Mouse (Mus musculus): ENCODE measurements at regions not wholly inside any gene's neighbourhood (a gene's known extent, or its start where the extent isn't known, plus 50 kb on each side); places are given as distances from the start of the nearest gene placed in this dataset.

DNA sequence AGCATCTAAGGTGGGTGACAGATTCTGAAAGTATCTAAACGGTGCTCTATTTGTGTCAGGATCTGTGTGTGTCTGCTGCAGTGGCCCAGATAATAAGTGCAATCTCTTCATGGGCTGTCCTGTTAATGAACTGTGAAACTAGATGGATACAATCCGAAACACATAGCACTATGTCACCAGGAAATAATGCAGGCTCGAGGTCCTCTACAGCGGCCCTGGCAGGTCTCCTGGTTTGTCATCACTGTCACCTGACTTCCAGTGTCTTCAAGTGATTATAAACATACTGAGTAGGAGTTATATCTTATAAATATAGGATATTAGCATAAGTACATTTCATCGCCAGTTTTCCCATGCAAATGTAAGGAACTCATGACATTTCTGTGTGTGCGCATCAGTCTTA is 130.3 kb upstream of the Arglu1 start:
- no peak for TF ChIP-seq CTCF (IDR thresholded peaks at IDR 0.05; ENCODE audit: borderline replicate concordance, insufficient read depth, low read depth, low read length)
- no peak for TF ChIP-seq POLR2A (IDR thresholded peaks at IDR 0.05; ENCODE audit: borderline replicate concordance, insufficient read depth, low read length)

Data from cerebellum, adult 2 months (tissue).